Mouse (Mus musculus) kidney, postnatal 36 days (tissue): ENCODE measurements around the gene Ston1.

Experiments
- DNase-seq, 2 experiments: peaks; one replicate each; pipeline ENCODE4 v3.0.0; 2021 to 2022; ENCODE audit warnings: mixed read lengths in 2 of 2

Gene Ston1

GRCm38 (mm10) chr17:88588228-88588627 lies 9.3 kb upstream of the Ston1 start:
- DNase-seq = no peak

DNA sequence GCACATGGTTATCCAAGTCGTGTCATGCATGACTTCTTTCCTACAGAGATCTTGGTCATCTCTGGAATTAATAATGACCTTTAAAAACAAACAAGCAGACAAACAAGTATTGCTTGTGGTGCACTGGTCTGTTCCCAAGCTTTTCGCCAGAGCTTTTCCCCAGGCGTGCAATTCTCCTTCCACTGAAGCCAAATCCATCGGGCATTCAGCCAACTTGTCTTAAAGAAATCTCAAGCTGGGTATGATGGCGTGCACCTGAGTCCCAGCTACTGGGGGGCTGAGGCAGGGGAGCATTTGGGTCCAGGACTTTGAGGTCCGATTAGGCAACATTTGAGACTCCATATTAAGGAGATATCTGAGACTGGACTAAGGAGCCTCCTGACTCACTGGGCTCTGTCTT lies 7.2 kb upstream of the Ston1 start:
- DNase-seq = no peak

- no peak for DNase-seq
Observed at GRCm38 (mm10) chr17:88595071-88595470, 2.4 kb upstream of the Ston1 start.

DNA sequence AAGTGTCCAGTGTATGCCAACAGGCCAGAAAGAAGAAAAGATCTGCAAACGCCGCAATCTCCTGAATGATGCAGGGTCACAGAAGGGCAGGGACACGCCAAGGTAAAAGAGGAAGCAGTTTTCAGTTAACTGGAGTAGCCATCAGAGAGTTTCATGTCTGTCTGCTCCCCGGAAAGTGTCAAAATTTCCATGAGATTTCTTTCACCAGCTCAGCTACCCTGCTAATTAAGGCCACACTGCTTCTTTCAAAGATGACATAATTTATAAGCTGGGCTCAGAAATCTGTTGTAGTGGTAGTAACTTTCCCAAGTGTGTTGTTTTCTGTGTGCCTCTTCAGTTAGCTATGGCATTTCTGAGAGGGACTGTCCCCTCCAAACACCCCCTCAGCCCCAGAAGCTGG lies 1.4 kb upstream of the Ston1 start:
- no peak for DNase-seq

- DNase-seq = no peak
Observed at GRCm38 (mm10) chr17:88596544-88597221, 801 bp upstream of the Ston1 start.

DNA sequence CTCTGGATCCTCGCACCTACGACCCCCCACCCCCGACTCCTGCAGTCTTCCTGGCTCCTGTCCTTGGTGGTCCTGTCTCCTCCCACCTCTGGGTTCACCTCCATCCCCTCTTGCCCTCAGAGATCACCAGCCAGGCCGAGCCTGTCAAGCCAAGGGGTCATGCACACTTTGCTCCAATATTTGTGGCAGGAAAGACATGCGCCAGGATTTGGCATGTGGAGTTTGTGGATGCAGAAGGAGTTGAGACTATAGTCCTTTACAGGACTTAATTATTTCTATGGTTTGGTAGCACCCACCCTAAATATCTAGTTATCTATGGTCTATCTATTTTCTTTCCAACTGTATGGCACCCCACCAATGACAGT lies 554 bp downstream of the Ston1 start:
- DNase-seq = no peak

DNA sequence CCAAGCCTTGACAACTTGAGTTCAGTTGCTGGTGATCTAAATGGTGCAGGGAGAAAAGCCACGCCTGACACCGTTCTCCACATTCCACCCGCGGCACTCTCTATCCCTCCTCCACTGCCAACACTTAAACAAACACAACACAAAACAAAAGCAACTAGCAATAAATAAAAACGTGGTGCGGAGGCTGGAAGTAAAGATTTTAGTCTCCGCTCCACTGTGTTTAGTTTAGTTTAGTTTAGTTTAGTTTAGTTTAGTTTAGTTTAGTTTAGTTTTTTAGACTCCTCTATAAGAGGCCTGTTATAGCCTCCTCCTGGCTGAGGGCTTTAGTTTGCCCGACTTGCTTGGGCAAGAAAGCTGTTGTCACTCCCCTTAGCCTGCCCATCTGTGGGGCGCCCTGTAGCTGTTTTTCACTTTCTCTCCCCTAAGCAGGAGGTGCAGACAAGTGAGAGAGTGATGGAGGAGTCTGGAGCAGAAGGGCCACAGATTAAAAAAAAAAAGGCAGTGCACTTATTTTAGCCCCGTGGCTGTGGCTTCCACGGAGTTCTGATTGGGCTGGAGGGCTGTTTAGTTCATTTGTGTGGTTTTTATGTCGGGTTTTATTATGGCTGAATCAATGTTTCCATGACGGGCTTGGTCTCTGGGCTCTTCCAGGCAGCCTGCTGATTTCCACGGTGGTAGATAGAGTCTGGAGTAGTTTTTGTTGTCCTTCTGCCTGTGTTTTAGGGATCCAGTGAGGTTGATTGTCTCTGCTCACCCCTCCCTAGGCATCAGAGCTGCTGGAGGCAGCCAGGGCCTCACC lies 1.3 kb downstream of the Ston1 start:
- DNase-seq = peak; percentile 11 to 14

DNA sequence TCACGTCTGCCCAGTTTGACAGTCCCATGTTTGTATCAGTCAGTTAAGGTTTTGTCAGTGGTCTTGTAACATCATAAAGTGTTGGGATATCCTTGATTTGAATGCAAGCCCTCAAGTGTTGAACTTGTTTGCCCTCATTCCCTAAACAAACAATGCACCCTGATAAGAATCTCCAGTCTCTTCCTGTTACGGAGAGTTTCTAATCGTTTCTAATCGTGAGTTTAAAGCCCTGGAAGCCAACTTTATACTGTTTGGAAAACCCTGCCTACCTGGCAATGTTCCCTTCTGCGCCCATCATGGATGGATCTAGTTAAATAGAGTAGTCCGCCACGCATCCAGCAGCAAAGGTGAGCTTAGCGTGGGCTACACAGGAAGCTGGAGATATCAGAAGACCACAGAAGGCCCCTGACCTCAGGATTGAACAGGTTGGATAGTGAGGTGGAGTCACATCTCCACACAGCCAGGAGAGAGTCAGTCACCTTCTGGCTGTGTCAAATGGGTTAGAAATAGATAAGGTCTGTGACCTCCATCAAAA lies 3.1 kb downstream of the Ston1 start:
- peak; percentile 24 to 36 for DNase-seq

- no peak for DNase-seq
Observed at GRCm38 (mm10) chr17:88603943-88604342, 6.5 kb downstream of the Ston1 start.

DNA sequence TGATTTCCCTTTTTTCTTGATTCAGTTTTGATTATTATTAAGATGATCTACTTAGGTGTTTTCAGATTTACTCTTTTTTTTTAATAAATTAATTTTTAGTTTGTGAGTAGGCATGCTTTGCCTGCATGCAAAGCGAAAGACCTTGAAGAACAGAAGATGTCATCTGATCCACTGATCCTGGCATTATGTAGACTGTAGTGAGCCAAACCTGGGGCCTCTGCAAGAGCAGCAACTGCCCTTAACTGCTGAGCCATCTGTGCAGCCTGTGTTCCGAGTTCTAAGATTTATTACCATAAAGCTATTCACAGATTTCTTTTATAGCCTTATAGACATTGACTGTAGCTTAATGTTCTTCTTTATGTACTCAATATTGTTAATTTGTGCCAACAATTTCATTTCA lies 8.6 kb downstream of the Ston1 start:
- no peak for DNase-seq

DNA sequence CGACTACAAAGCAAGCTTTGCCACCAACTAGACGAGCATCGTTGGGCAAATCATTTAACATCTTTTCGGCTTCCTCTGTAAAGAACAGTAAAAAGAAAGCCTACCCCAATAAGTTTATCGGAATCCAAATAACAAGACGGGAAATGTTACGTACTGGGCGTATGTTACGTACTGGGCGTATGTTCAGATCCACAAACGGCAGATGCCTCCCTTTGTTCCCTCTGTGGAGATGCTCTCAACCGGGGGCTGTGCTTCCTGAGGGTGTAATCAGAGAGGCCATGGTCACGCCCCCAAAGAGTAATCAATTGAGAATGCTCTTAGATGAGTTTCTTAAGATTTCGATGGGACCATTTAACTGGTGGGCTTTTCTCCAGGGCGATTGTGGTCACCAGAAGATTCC lies 11.9 kb downstream of the Ston1 start:
- no peak for DNase-seq

- DNase-seq = no peak
Observed at GRCm38 (mm10) chr17:88611057-88611456, 13.6 kb downstream of the Ston1 start.

DNA sequence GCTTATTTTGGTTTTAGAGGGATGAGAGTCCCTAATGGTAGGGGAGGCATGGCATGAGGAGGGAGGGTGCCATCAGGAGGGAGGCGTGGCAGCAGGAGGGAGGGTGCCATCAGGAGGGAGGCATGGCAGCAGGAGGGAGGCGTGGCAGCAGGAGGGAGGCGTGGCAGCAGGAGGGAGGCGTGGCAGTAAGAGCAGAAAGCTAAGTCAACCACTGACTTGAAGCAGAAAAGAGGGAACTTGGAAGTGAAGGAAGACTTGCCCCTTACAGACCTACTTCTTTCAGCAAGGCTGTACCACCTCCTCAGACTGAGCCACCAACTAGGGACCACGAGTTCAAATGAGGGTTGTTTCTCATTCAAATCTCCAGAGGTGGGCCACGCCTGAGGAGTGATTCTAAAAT lies 15.7 kb downstream of the Ston1 start:
- no peak for DNase-seq

DNA sequence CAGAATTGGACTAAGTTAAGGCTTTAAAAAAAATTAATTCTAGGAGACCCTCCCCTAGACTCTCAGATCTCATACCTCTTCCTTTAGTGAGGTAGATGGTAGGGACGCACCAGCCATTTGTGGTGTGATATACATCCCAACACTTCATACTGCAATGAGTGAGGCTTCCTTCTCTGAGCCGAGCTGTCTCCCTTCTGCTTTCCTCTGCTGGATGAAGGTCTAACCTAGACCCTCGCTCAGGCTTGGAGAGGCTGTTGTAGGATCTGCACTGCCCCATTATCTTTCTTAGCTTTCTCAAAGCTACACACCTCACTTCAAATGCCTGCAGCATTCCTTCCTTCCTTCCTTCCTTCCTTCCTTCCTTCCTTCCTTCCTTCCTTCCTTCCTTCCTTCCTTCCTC lies 16.2 kb downstream of the Ston1 start:
- no peak for DNase-seq

- DNase-seq = no peak
Observed at GRCm38 (mm10) chr17:88614234-88614633, 16.8 kb downstream of the Ston1 start.

- no peak for DNase-seq
Observed at GRCm38 (mm10) chr17:88614733-88615132, 17.2 kb downstream of the Ston1 start.

GRCm38 (mm10) chr17:88615492-88616155 lies 18.1 kb downstream of the Ston1 start:
- no peak for DNase-seq

GRCm38 (mm10) chr17:88620935-88621334 lies 23.5 kb downstream of the Ston1 start:
- no peak for DNase-seq

- no peak for DNase-seq
Observed at GRCm38 (mm10) chr17:88621374-88621773, 23.9 kb downstream of the Ston1 start.

- DNase-seq = no peak
Observed at GRCm38 (mm10) chr17:88622711-88623110, 25.2 kb downstream of the Ston1 start.

DNA sequence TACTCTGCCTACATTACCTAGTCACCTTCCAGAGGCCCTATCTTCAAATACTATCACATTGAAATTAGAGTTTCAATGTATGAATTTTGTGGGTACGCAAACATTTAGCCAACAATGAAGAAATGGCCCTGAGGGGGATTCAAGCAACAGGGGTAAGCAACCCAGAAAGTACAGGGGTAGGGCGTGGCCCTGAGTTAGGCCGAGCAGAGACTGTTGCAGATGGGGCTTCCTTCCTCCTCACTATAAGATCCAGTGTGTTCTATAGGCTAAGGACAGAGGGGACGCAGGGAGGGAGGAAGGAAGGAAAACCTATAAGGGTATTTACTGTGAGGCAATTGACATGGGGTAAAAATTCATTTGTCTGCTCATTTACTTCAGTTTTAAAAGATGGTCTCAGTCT lies 26.9 kb downstream of the Ston1 start:
- no peak for DNase-seq

DNA sequence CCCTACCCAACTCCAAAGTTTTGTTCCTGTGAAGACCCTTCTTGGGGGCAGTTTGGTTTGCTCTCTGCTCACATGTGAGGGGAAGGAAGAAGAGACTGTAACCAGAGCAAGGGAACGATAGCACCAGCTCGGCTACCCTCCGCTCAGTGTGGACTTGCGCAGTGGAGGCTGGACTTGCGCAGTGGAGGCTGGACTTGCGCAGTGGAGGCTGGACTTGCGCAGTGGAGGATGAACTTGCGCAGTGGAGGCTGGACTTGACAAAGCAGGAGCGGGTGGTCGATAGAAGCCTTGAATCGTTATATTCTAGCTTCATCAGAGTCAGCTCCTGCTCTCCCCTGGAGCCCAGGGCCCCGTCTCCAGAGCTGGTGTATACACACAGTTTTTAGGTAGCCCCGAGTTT lies 27.9 kb downstream of the Ston1 start:
- DNase-seq = no peak

- DNase-seq = no peak
Observed at GRCm38 (mm10) chr17:88625931-88626330, 28.4 kb downstream of the Ston1 start.

DNA sequence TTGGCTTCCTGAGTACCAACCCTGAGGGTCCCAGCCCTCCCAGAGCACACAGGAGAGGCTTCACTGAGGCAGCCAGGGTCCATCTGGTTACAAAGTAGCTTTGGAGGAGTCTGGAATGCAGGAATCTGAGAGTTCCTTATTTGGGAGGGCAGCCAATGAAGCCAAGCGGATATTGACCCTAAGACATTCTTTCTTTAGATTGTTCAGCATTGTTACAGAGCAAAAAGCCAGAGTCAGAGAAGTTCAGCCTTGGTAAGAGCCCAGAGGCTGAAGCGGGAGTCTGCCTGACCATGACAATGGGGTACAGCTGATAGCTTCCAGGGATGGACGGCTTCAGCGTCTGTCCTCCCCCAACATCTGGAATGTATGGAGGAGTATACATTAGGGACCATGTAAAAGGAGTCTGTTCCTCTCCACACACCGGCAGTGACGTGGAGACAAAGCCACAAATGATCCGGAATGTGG lies 28.9 kb downstream of the Ston1 start:
- DNase-seq = peak; percentile 38 to 64
